Mouse (Mus musculus) spleen, adult 10 weeks (tissue): ENCODE results near the gene Pcdh19. TPM values are rescaled to one million over a fixed set of nuclear protein-coding genes. Genes with fewer than 3 reads are reported as not detected.

Experiments
- polyA plus RNA-seq: library from polyadenylated mRNA; stranded (reverse); fragments of 350-450 nt; fragmentation: Illumina TruSeq; extraction: RNeasy Lipid Tissue Mini Kit (QIAGEN cat#74804); gene quantifications from one replicate; pipeline ENCODE4 v1.2.3, GENCODE M21; 2015; ENCODE audit warnings: low replicate concordance; ENCODE audit not compliant: insufficient read depth

Gene Pcdh19
- polyA plus RNA-seq, result 0.51 TPM

DNA sequence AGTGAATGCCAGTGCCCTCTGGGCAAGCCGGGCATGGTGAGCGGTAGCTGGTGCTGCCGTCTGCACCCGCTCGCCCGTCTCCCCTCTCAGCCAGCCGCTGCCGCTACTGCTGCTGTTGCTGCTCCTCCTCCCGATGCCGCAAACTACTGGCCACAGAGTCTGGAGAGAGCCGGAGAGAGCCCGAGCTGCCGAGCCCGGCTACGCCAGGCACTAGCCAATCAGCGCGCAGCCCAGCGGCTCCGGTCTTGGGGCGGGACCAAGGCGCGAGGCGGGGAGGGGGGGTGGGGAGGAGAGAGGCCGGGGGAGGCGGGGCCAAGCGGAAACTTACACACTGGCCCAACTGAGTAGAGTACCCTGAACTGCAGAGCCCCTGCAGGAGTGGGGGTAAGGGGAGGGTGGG is at the start of gene Pcdh19:
Gene Pcdh19 (minus strand): TSS at position 148 of the 400 bp plus-strand sequence.

Other genes with a start within 250 kb of the Pcdh19 start
- not detected for gene Tnmd, start 162.0 kb upstream of the Pcdh19 start, polyA plus RNA-seq
- gene Tspan6, start 209.4 kb upstream of the Pcdh19 start, polyA plus RNA-seq, result 12.4 TPM
- 1.6 TPM for gene Srpx2, start 219.4 kb upstream of the Pcdh19 start, polyA plus RNA-seq